Mouse (Mus musculus): Measurements from ENCODE around the gene Tmsb15a. TPM values are rescaled to one million over a fixed set of nuclear protein-coding genes. Genes with fewer than 3 reads are reported as not detected.
"Not testable (repeated sequence)": the region's sequence is repeated elsewhere in the genome, so short reads cannot be mapped to it uniquely, and the experiment has no call there.

Gene Tmsb15a
- polyA plus RNA-seq (2015; fragmentation: Nextera tagmentation; extraction: Ambion mirVana), result not detected in 2 replicates

DNA sequence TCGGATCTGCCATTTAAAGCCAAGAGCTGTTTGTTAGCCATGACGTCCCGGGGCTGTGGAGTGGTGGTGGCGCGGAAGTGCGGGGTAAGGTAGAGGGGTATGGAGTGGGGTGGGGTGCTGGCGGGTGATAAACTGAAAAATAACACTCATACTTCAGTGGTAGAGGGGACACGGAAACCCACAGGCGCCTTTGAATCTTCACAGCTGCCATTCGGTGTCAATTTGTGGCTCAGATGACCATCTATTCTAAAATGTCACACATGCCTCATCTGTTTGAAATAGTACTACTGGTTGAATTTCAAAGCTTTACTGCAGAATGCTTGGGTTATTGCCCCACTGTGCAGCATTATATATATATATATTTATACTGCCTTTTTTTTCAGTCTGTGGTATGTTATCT is at the start of gene Tmsb15a:
Gene Tmsb15a (minus strand): TSS at position 101 of the 400 bp plus-strand sequence.
- Histone ChIP-seq H3K4me3 (no peak within 1 kb of the TSS), H3K27me3 (0 out of 2 replicates have a peak, but pooled peaks cover 2% of the 10 kb centered on the region), H3K36me3 (ENCODE audit: poor library complexity, severe bottlenecking) (no peaks in the 10 kb centered on the region), H3K27ac (no peak within 1 kb of the TSS), H3K9ac (no peak within 1 kb of the TSS), H3K4me1 (no peaks in the 10 kb centered on the region), H3K9me3 (replicated peaks) (no peaks in the 10 kb centered on the region), H3K4me2 (no peak within 1 kb of the TSS)
- 89% methylated on average over 10 of the region's 10 CpGs for WGBS
- ATAC-seq, result no peak

DNA sequence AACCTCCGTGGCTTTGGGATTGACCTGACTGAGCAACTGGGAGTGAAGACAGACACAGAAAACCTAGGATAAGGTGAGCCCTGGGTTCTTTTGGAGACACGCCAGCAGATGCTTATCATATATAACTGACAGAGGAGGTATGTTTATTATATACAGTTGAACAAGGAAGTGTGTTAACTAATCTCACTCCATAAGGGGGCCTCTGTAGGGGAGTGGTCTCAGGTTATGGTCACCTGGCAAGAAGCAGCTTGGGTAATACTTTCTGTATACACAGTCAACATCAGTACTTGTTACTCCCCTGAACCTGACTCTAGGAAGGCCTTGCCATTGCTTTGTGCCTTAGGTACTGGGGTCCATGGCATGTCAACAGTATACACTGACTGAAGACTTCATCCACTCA is 43.5 kb upstream of the Tmsb15a start:
- no peak overlapping the region for H3K27ac ChIP-seq
- no peak for ATAC-seq
- H3K4me1 ChIP-seq, result no peaks in the 10 kb centered on the region
- H3K4me3 ChIP-seq, result no peak overlapping the region
- WGBS, result 77% methylated on average over 2 of the region's 2 CpGs
- no peak overlapping the region for H3K9ac ChIP-seq
- H3K27me3 ChIP-seq, result no peaks in the 10 kb centered on the region
- H3K4me2 ChIP-seq, result no peak overlapping the region
- 0 out of 2 replicates have a peak, but pooled peaks cover under 1% of the 10 kb centered on the region for H3K36me3 ChIP-seq (ENCODE audit: poor library complexity, severe bottlenecking)
- H3K9me3 ChIP-seq (replicated peaks), result no peaks in the 10 kb centered on the region

DNA sequence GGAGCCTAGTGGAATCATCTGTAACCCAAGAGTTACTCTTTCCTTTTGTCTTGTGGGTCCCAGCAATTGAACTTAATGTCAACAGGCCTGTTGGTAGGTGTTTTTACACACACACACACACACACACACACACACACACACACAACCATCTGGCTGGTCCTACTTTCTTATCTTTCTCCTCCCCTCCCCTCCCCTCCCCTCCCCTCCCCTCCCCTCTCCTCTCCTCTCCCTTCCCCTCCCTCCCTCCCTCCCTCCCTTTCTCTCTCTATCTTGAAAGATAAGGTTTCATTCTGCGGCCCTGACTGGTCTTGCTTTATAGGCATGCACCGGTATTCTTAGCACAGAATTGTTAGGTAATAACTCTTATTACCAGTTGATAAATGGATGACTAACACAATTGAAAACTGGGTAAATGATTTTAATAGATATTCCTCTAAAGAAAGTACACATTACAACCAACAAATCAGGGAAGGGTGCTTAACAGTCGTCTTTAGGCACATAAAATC is 43.0 kb upstream of the Tmsb15a start:
- H3K9ac ChIP-seq, result no peak overlapping the region
- WGBS, result 91% methylated on average over 3 of the region's 3 CpGs
- no peak for ATAC-seq

DNA sequence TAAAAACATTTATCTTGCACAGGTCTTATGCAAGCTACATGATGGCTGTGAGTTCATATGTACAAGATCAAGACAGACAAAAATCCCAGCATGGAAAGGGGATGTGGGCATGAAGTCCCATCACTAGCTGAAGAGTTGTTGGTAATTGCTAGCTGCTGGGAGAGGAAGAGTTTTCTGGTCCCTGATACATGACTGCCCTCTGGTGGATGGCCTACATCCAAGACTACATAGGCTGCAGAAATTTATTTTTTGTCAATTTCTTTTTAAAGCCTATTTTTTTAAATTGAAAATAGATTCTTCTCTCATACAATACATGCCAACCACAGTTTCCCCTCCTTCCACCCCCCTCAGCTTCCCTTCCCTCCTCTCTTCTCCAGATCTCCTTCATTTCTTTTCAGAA is 36.6 kb upstream of the Tmsb15a start:
- H3K27me3 ChIP-seq, result no peaks in the 10 kb centered on the region
- no peak overlapping the region for H3K4me2 ChIP-seq
- H3K4me3 ChIP-seq, result no peak overlapping the region
- no peak for ATAC-seq
- no peaks in the 10 kb centered on the region for H3K4me1 ChIP-seq
- no peaks in the 10 kb centered on the region for H3K9me3 ChIP-seq (replicated peaks)
- no peak overlapping the region for H3K9ac ChIP-seq
- no peak overlapping the region for H3K27ac ChIP-seq
- peaks cover 15% of the 10 kb centered on the region; the same call in 1 of the 2 replicates for H3K36me3 ChIP-seq (ENCODE audit: poor library complexity, severe bottlenecking)

More for the DNA sequence above, 43.0 kb upstream of the Tmsb15a start:
- no peaks in the 10 kb centered on the region for H3K4me1 ChIP-seq
- no peaks in the 10 kb centered on the region for H3K27me3 ChIP-seq
- H3K9me3 ChIP-seq (replicated peaks), result no peaks in the 10 kb centered on the region
- H3K4me2 ChIP-seq, result no peak overlapping the region
- no peak overlapping the region for H3K27ac ChIP-seq
- H3K36me3 ChIP-seq (ENCODE audit: poor library complexity, severe bottlenecking), result 0 out of 2 replicates have a peak, but pooled peaks cover 5% of the 10 kb centered on the region
- H3K4me3 ChIP-seq, result no peak overlapping the region

DNA sequence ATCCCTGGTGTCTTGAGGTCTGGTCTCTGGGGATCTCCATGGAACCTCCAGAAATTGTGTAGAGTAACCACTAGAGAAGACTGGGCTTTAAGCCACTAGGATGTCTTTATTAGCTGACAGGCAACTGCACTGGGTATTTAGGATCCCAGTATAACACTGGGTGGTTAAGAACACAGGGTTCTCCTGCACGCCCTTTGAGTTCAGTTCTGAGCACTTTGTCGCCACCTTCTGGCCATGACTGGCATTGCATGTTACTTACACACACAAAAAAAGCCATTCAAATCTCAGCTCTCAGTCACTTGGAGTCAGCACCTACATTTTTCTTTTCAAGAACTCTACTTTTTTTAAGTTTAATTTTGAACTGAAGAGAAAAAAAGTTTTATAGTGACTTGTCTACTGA is 27.8 kb upstream of the Tmsb15a start:
- WGBS, result 0% methylated on average over 2 of the region's 2 CpGs
- no peak overlapping the region for H3K4me3 ChIP-seq
- H3K9me3 ChIP-seq (replicated peaks), result no peaks in the 10 kb centered on the region
- no peak overlapping the region for H3K27ac ChIP-seq
- no peak overlapping the region for H3K9ac ChIP-seq
- H3K4me2 ChIP-seq, result no peak overlapping the region
- H3K4me1 ChIP-seq, result no peaks in the 10 kb centered on the region
- ATAC-seq, result peak; percentile 50
- no peaks in the 10 kb centered on the region for H3K27me3 ChIP-seq
- H3K36me3 ChIP-seq (ENCODE audit: poor library complexity, severe bottlenecking), result peaks cover 6% of the 10 kb centered on the region

DNA sequence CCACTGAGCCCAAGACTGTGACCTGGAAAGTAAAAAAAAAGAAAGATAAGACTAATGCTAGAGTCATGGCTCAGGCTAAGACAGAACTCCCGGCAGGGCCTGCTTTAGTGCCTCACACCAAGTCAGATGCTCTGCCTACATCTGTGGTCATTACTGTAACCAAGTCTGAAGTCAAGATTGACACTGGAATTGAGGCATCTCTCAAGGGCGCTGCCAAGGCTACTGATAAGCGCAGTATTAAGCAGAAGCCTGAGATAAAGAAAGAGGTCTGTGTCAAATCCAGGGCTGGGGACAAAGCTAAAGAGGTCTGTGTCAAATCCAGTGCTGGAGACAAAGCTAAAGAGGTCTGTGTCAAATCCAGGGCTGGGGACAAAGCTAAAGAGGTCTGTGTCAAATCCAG is 20.3 kb upstream of the Tmsb15a start:
- H3K27ac ChIP-seq; H3K36me3 ChIP-seq (ENCODE audit: poor library complexity, severe bottlenecking); H3K9me3 ChIP-seq (replicated peaks); H3K4me1 ChIP-seq; ATAC-seq; H3K27me3 ChIP-seq; H3K4me3 ChIP-seq; H3K9ac ChIP-seq; H3K4me2 ChIP-seq: not testable (repeated sequence)
- WGBS, result 93% methylated on average over 3 of the region's 3 CpGs

DNA sequence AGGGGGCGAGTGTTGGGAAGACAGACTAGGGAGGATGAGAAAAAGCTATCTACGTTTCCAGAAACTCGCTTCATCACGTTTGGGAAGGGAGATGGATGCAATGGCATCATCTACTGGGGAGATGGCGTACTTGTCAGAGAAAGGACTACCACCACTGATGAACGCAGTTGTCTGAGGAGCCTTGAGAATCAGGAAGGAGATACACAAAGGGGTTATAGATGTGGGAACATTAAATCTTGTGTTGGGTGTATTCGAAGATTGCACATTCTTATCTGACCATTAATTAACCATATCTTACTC is 17.9 kb upstream of the Tmsb15a start:
- H3K4me3 ChIP-seq, result peak overlapping the region; percentile 60
- H3K4me1 ChIP-seq, result peaks cover 5% of the 10 kb centered on the region; the same call in 1 of the 2 replicates
- no peaks in the 10 kb centered on the region for H3K9me3 ChIP-seq (replicated peaks)
- H3K4me2 ChIP-seq, result peak overlapping the region; percentile 63
- WGBS, result 15% methylated on average over 7 of the region's 7 CpGs
- H3K36me3 ChIP-seq (ENCODE audit: poor library complexity, severe bottlenecking), result no peaks in the 10 kb centered on the region
- H3K27me3 ChIP-seq, result no peaks in the 10 kb centered on the region
- H3K9ac ChIP-seq, result peak overlapping the region; percentile 76
- no peak for ATAC-seq
- peak overlapping the region; percentile 48 for H3K27ac ChIP-seq

DNA sequence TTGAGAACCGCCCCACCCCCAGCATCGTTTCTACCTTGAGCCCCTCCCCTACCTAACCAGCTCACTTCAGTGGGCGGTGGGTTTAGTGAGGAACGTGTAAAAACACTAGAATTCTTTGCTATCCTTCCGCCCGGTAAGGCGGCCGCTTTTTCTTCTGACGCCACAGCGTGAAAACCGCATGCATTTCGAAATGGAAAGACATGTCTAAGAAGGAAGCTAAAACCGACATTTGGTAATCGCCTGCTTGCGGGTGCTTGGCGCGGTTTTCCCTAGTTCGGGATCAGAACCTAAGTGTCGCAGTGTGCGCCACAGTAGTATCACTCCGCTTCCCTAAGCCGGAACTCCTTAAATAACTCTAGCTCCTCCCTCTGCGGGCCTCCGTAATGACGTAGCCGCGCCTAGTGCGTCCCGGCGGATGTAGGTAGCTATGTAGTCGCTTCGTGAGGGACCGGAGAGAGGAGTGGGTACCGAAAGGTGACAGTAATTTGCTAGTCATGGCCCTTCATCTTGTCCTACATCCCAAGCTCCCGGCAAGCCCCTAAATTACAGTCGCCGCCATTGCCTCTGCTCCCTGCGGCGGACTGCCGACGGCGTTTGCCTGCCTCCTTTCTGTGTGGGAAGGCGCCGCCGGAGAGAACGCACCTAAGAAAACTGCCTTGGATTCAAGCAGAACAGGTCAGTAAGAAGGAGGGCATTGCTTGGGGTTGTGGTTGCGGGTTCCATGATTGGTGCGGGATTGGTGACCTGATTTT is 17.4 kb upstream of the Tmsb15a start, which contains the start of the genes Armcx5 and Gprasp1:
Gene Armcx5 (plus strand): TSS at position 430 of the 752 bp plus-strand sequence.
Gene Gprasp1 (plus strand): TSS at position 430 of the 752 bp plus-strand sequence.
- Histone ChIP-seq H3K4me3 (peak within 1 kb of the TSS; percentile 60), H3K9me3 (replicated peaks) (no peaks in the 10 kb centered on the region), H3K27ac (peak within 1 kb of the TSS; percentile 80), H3K4me2 (peak within 1 kb of the TSS; percentile 63), H3K4me1 (peaks cover 5% of the 10 kb centered on the region; the same call in 1 of the 2 replicates), H3K27me3 (no peaks in the 10 kb centered on the region), H3K36me3 (ENCODE audit: poor library complexity, severe bottlenecking) (no peaks in the 10 kb centered on the region), H3K9ac (peak within 1 kb of the TSS; percentile 76)
- peak; percentile 99 for ATAC-seq
- 18% methylated on average over 48 of the region's 48 CpGs for WGBS

DNA sequence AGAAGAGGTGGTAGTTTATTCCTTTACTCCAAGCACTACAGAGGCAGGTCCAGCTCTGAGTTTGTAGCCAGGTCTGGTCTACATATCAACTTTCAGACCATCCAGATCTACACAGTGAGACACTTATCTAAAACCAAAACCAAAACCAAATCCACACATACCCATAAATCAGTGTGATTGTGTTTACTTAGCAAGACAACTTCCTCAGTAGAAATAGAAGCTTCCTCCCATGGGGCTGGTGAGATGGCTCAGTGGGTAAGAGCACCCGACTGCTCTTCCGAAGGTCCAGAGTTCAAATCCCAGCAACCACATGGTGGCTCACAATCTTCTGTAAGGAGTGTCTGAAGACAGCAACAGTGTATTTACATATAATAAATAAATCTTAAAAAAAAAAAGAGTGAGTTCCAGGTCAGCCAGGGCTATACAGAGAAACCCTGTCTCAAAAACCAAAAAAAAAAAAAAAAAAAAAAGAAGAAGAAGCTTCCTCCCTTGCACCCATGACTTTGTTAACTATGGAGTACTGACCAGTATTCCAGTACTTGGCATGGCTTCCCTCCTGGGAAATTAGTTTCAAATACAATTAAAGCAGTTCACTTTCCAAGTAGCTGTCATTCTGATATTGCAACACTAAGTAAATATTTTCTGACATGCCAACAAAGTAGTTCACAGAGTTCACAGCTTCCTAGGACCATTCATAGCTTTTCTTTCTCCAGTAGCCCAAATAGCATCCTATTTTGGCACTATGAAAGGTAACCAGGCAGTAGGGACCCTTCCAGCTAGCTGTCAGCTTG is 13.9 kb upstream of the Tmsb15a start:
- Histone ChIP-seq H3K4me1 (peaks cover 5% of the 10 kb centered on the region; the same call in 1 of the 2 replicates), H3K9me3 (replicated peaks) (no peaks in the 10 kb centered on the region), H3K27ac (no peak overlapping the region), H3K36me3 (ENCODE audit: poor library complexity, severe bottlenecking) (no peaks in the 10 kb centered on the region), H3K27me3 (no peaks in the 10 kb centered on the region), H3K9ac (no peak overlapping the region), H3K4me2 (no peak overlapping the region), H3K4me3 (no peak overlapping the region)
- ATAC-seq, result no peak
- WGBS, result 86% methylated on average over 2 of the region's 2 CpGs

DNA sequence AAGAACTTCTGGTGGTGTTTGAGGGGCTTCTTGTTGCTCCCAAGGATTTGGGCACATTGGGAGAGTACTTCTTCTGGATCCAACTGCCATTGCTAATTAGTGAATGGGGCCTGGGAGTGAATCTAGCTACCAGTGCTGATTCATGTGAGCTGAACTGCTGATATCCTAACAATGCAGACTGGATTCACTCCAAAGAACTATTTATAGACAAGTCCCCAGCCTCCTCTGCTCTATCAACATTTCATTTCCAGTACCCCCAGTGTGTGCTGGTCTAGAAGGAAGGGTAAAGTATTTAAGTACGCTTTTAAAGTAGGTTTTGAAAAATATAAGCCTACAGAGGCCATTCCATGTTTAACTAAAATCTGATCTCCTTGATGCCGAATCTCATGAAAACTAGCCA is 12.2 kb downstream of the Tmsb15a start:
- no peak for ATAC-seq
- Histone ChIP-seq H3K9ac (no peak overlapping the region), H3K4me1 (no peaks in the 10 kb centered on the region), H3K4me3 (no peak overlapping the region), H3K36me3 (ENCODE audit: poor library complexity, severe bottlenecking) (no peaks in the 10 kb centered on the region), H3K27ac (no peak overlapping the region), H3K4me2 (no peak overlapping the region), H3K9me3 (replicated peaks) (no peaks in the 10 kb centered on the region), H3K27me3 (no peaks in the 10 kb centered on the region)
- 81% methylated on average over 2 of the region's 2 CpGs for WGBS

DNA sequence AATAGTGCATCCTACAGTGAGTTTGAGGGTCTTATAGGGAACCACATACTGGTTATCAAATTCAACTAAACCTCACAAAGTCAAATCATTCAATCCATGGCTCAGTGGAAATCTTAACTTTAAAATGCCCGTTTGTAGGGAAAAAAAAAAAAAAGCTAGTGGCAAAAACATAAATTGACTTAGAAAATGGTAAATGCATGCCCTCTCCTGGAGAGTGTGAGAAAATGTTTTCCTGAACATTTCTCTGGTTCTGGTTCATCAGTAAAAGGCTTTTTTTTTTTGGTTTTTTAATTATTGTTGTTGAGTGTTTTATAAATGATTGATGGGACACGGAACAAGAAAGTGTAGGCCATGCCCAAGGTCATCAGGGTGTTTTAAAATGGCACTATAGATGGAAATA is 20.7 kb downstream of the Tmsb15a start:
- 56% methylated on average over 2 of the region's 2 CpGs for WGBS
- Histone ChIP-seq H3K36me3 (ENCODE audit: poor library complexity, severe bottlenecking) (no peaks in the 10 kb centered on the region), H3K27me3 (no peaks in the 10 kb centered on the region), H3K27ac (no peak overlapping the region), H3K4me3 (no peak overlapping the region), H3K9me3 (replicated peaks) (no peaks in the 10 kb centered on the region), H3K9ac (no peak overlapping the region), H3K4me2 (no peak overlapping the region), H3K4me1 (no peaks in the 10 kb centered on the region)
- no peak for ATAC-seq

DNA sequence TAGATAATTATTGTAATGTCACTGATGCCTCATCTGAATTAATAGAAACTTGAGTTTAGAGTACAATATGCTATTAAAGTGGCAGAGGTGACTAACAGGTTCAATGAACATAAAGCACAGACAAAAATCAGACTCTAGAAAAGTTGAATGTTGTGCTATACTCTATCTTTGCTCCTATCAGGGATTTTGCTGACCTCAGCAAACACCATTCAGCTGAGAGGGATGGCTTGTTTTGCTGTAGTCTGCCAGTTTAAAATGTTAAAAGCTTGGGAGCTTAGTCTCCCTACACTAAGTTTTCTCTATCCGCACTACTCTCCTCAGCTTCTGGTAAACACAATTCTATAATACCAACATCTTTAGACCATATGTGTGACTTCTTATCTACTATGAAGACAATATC is 21.9 kb downstream of the Tmsb15a start:
- ATAC-seq, result no peak
- 84% methylated on average over 1 of the region's 1 CpGs for WGBS
- H3K4me2 ChIP-seq, result no peak overlapping the region

More for the DNA sequence above, 21.9 kb downstream of the Tmsb15a start:
- Histone ChIP-seq H3K4me1 (no peaks in the 10 kb centered on the region), H3K9me3 (replicated peaks) (no peaks in the 10 kb centered on the region), H3K9ac (no peak overlapping the region), H3K4me3 (no peak overlapping the region), H3K36me3 (ENCODE audit: poor library complexity, severe bottlenecking) (no peaks in the 10 kb centered on the region), H3K27me3 (no peaks in the 10 kb centered on the region), H3K27ac (no peak overlapping the region)

Data from forebrain, embryonic 13.5 days (tissue).